Mouse (Mus musculus): ENCODE results near the gene Gng4. TPM values are rescaled to one million over a fixed set of nuclear protein-coding genes. Genes with fewer than 3 reads are reported as not detected.
A peak's percentile ranks its signal among the peaks of the same experiment; 100 is the strongest.

The Gng4 gene
- polyA plus RNA-seq, 1 experiment from 2014 or later = 1.0 TPM

GRCm38 (mm10) chr13:13818696-13819095 is 34.8 kb downstream of the Gng4 start:
- no peak overlapping the region for H3K9ac ChIP-seq
- no peaks in the 10 kb centered on the region for H3K27me3 ChIP-seq (ENCODE audit: insufficient read depth, low read length)
- no peak for TF ChIP-seq CTCF (IDR thresholded peaks at IDR 0.05; ENCODE audit: low read depth)
- no peak for ATAC-seq (ENCODE audit: insufficient read depth)
- no peak for DNase-seq
- no peak overlapping the region for H3K4me2 ChIP-seq
- 73% methylated on average over 3 of the region's 3 CpGs for WGBS
- no peak overlapping the region for H3K4me3 ChIP-seq (ENCODE audit: low read depth, low read length)
- H3K36me3 ChIP-seq (ENCODE audit: insufficient read depth) = no peaks in the 10 kb centered on the region
- no peaks in the 10 kb centered on the region for H3K4me1 ChIP-seq (ENCODE audit: insufficient read depth)
- no peak overlapping the region for H3K27ac ChIP-seq (ENCODE audit: low read depth)
- H3K9me3 ChIP-seq (ENCODE audit: low read depth, low read length) = no peaks in the 10 kb centered on the region

- H3K27me3 ChIP-seq (ENCODE audit: insufficient read depth, low read length) = no peaks in the 10 kb centered on the region
- no peak for ATAC-seq (ENCODE audit: insufficient read depth)
- H3K36me3 ChIP-seq (ENCODE audit: insufficient read depth) = no peaks in the 10 kb centered on the region
- DNase-seq = no peak
- H3K27ac ChIP-seq (ENCODE audit: low read depth) = no peak overlapping the region
- 69% methylated on average over 7 of the region's 7 CpGs for WGBS
- H3K4me1 ChIP-seq (ENCODE audit: insufficient read depth) = no peaks in the 10 kb centered on the region
- H3K9ac ChIP-seq = no peak overlapping the region
- H3K9me3 ChIP-seq (ENCODE audit: low read depth, low read length) = no peaks in the 10 kb centered on the region
- no peak for TF ChIP-seq CTCF (IDR thresholded peaks at IDR 0.05; ENCODE audit: low read depth)
- no peak overlapping the region for H3K4me3 ChIP-seq (ENCODE audit: low read depth, low read length)
- H3K4me2 ChIP-seq = no peak overlapping the region
Measured at GRCm38 (mm10) chr13:13820234-13821123, 36.6 kb downstream of the Gng4 start.

DNA sequence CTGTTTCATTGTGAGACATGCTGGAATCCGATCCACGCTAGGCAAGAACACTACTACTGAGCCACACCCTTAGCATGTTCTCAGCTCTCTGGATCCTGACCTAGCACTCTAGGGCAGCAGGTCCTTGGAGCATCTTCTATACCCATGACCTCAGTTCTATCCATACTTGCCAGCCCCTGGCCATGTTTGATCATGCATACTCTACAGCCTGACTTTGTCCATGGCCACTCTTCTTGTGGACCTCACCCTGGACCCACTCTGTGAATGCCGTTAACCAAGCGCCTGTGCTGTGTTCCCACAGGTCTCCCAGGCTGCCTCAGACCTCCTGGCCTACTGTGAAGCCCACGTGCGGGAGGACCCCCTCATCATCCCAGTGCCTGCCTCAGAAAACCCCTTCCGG is 41.1 kb downstream of the Gng4 start:
- DNase-seq = no peak
- WGBS = 91% methylated on average over 7 of the region's 7 CpGs
- no peak overlapping the region for H3K4me2 ChIP-seq
- no peak overlapping the region for H3K27ac ChIP-seq (ENCODE audit: low read depth)
- no peak overlapping the region for H3K4me3 ChIP-seq (ENCODE audit: low read depth, low read length)
- H3K36me3 ChIP-seq (ENCODE audit: insufficient read depth) = no peaks in the 10 kb centered on the region
- H3K9me3 ChIP-seq (ENCODE audit: low read depth, low read length) = no peaks in the 10 kb centered on the region
- no peak for TF ChIP-seq CTCF (IDR thresholded peaks at IDR 0.05; ENCODE audit: low read depth)
- no peak for ATAC-seq (ENCODE audit: insufficient read depth)
- H3K4me1 ChIP-seq (ENCODE audit: insufficient read depth) = no peaks in the 10 kb centered on the region
- H3K27me3 ChIP-seq (ENCODE audit: insufficient read depth, low read length) = no peaks in the 10 kb centered on the region
- H3K9ac ChIP-seq = no peak overlapping the region

DNA sequence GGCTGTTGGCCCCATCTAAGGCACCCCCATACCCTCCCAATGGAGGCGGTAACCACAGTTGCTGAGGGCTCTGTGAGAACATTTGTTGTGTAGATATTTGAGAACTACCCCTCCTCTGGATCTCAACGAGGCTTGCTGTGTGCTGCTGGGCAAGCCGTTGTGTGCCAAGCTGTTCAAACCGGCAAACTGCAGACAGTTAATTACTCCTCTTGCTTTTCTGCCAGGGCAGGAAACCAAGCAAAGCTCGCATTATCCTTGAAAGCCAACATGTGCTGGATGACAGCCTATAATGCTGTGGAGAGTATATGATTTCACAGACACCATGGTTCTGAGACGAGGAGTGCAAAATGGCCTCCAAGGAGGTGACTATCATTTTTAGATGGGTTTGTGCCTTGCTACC is 42.7 kb downstream of the Gng4 start:
- Histone ChIP-seq H3K27me3 (ENCODE audit: insufficient read depth, low read length) (no peaks in the 10 kb centered on the region), H3K4me2 (no peak overlapping the region), H3K4me1 (ENCODE audit: insufficient read depth) (no peaks in the 10 kb centered on the region), H3K4me3 (ENCODE audit: low read depth, low read length) (no peak overlapping the region), H3K9me3 (ENCODE audit: low read depth, low read length) (no peaks in the 10 kb centered on the region), H3K9ac (no peak overlapping the region), H3K36me3 (ENCODE audit: insufficient read depth) (no peaks in the 10 kb centered on the region), H3K27ac (ENCODE audit: low read depth) (no peak overlapping the region)
- TF ChIP-seq CTCF (IDR thresholded peaks at IDR 0.05; ENCODE audit: low read depth) = no peak
- DNase-seq (no peak), ATAC-seq (ENCODE audit: insufficient read depth) (no peak)
- 78% methylated on average over 6 of the region's 6 CpGs for WGBS

- Histone ChIP-seq H3K4me3 (ENCODE audit: low read depth, low read length) (no peak overlapping the region), H3K27me3 (ENCODE audit: insufficient read depth, low read length) (no peaks in the 10 kb centered on the region), H3K4me2 (no peak overlapping the region), H3K36me3 (ENCODE audit: insufficient read depth) (no peaks in the 10 kb centered on the region), H3K4me1 (ENCODE audit: insufficient read depth) (no peaks in the 10 kb centered on the region), H3K27ac (ENCODE audit: low read depth) (no peak overlapping the region), H3K9me3 (ENCODE audit: low read depth, low read length) (no peaks in the 10 kb centered on the region), H3K9ac (no peak overlapping the region)
- 10% methylated on average over 1 of the region's 1 CpGs for WGBS
- no peak for DNase-seq
- no peak for ATAC-seq (ENCODE audit: insufficient read depth)
- TF ChIP-seq CTCF (IDR thresholded peaks at IDR 0.05; ENCODE audit: low read depth) = no peak
Measured at GRCm38 (mm10) chr13:13828125-13828524, 44.3 kb downstream of the Gng4 start.

DNA sequence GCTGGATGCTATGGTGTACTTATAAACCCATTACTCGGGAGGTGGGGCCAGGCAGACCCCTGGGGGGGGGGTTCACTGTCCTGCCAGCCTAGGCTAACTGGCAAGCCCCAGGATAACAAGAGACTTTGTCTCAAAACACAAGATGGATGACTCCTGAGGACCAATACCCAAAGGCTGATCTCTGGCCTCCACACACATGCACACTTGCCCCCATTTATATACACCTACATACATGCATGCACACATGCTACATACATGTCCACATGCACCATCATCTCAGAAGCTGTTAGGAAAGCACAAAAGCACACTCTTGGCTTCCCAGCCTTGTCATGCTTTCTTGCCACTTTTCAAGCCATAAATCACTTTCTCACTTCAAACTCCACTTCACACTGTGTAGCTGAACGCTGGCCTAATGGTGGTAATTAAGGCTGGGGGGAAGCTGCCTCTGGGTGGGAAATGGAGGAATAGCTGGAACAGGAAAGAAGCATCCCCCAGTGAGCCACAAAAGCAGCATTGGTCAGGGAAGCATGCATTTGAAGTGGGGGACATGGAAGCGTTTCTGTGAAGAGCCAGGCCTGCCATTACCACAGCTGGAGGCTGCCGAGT is 46.7 kb downstream of the Gng4 start:
- Histone ChIP-seq H3K4me1 (ENCODE audit: insufficient read depth) (no peaks in the 10 kb centered on the region), H3K4me3 (ENCODE audit: low read depth, low read length) (no peak overlapping the region), H3K4me2 (no peak overlapping the region), H3K27ac (ENCODE audit: low read depth) (no peak overlapping the region), H3K27me3 (ENCODE audit: insufficient read depth, low read length) (no peaks in the 10 kb centered on the region), H3K9ac (no peak overlapping the region), H3K9me3 (ENCODE audit: low read depth, low read length) (no peaks in the 10 kb centered on the region), H3K36me3 (ENCODE audit: insufficient read depth) (no peaks in the 10 kb centered on the region)
- 45% methylated on average over 4 of the region's 4 CpGs for WGBS
- no peak for DNase-seq
- TF ChIP-seq CTCF (IDR thresholded peaks at IDR 0.05; ENCODE audit: low read depth) = no peak
- ATAC-seq (ENCODE audit: insufficient read depth) = no peak

- Histone ChIP-seq H3K4me2 (no peak overlapping the region), H3K27ac (ENCODE audit: low read depth) (no peak overlapping the region), H3K27me3 (ENCODE audit: insufficient read depth, low read length) (no peaks in the 10 kb centered on the region), H3K9me3 (ENCODE audit: low read depth, low read length) (peaks cover 4% of the 10 kb centered on the region; the same call in 1 of the 2 replicates), H3K9ac (no peak overlapping the region), H3K4me3 (ENCODE audit: low read depth, low read length) (no peak overlapping the region), H3K36me3 (ENCODE audit: insufficient read depth) (no peaks in the 10 kb centered on the region), H3K4me1 (ENCODE audit: insufficient read depth) (no peaks in the 10 kb centered on the region)
- 58% methylated on average over 2 of the region's 2 CpGs for WGBS
- peak; percentile 19 for DNase-seq
- peak; percentile 60 for TF ChIP-seq CTCF (IDR thresholded peaks at IDR 0.05; ENCODE audit: low read depth)
- ATAC-seq (ENCODE audit: insufficient read depth) = no peak
Measured at GRCm38 (mm10) chr13:13835180-13835579, 51.3 kb downstream of the Gng4 start.
